Mouse (Mus musculus) neural tube, embryonic 15.5 days (tissue): ENCODE results near the gene Smim12. TPM values are rescaled to one million over a fixed set of nuclear protein-coding genes. Genes with fewer than 3 reads are reported as not detected.
A peak's percentile ranks its signal among the peaks of the same experiment; 100 is the strongest.

Experiments used
- ATAC-seq: fragments of 200-750 bp; cut with Nextera tagmentation; 2 replicates; pipeline ENCODE4 v1.8.0; 2017; ENCODE audit warnings: mild to moderate bottlenecking, moderate TSS enrichment, moderate library complexity; ENCODE audit not compliant: low FRiP score
- H3K27ac ChIP-seq: fragments of 300-500 bp; sonication (generic); replicated peaks from 2 replicates; pipeline ENCODE4 v1.5.1; 2015; ENCODE audit warnings: mild to moderate bottlenecking, inconsistent platforms
- H3K27me3 ChIP-seq: fragments of 300-500 bp; sonication (generic); replicated peaks from 2 replicates; pipeline ENCODE4 v1.6.1; 2015; ENCODE audit warnings: inconsistent platforms
- H3K36me3 ChIP-seq: fragments of 300-500 bp; sonication (generic); 2 replicates; pipeline ENCODE4 v1.6.1; 2015; ENCODE audit warnings: inconsistent platforms
- H3K4me1 ChIP-seq: fragments of 300-500 bp; sonication (generic); 2 replicates; pipeline ENCODE4 v1.6.1; 2015; ENCODE audit warnings: inconsistent platforms
- H3K4me2 ChIP-seq: fragments of 300-500 bp; sonication (generic); 2 replicates; pipeline ENCODE4 v1.6.1; 2015; ENCODE audit warnings: inconsistent platforms, mild to moderate bottlenecking, moderate library complexity
- H3K4me3 ChIP-seq: fragments of 300-500 bp; sonication (generic); replicated peaks from 2 replicates; pipeline ENCODE4 v1.5.1; 2015; ENCODE audit warnings: mild to moderate bottlenecking, inconsistent platforms
- H3K9ac ChIP-seq: fragments of 300-500 bp; sonication (generic); replicated peaks from 2 replicates; pipeline ENCODE4 v1.6.1; 2015; ENCODE audit warnings: mild to moderate bottlenecking, inconsistent platforms
- H3K9me3 ChIP-seq: fragments of 300-500 bp; sonication (generic); replicated peaks from 2 replicates; pipeline ENCODE4 v1.6.1; 2016; ENCODE audit warnings: inconsistent platforms
- WGBS: fragments of 180-500 bp; shearing (Covaris S2); methylation state at CpG from one replicate; pipeline ENCODE4 v1.1.7; 2015; ENCODE audit warnings: mixed read lengths; 5-methylcytosine and 5-hydroxymethylcytosine counted together
- polyA plus RNA-seq: library from polyadenylated mRNA; unstranded; fragments of >200 nt; fragmentation: Nextera tagmentation; extraction: Ambion mirVana; gene quantifications from 2 replicates; pipeline ENCODE4 v1.2.1, GENCODE M21; 2015

Smim12 gene
- polyA plus RNA-seq, 1 experiment from 2014 or later, result 68.9 TPM

DNA sequence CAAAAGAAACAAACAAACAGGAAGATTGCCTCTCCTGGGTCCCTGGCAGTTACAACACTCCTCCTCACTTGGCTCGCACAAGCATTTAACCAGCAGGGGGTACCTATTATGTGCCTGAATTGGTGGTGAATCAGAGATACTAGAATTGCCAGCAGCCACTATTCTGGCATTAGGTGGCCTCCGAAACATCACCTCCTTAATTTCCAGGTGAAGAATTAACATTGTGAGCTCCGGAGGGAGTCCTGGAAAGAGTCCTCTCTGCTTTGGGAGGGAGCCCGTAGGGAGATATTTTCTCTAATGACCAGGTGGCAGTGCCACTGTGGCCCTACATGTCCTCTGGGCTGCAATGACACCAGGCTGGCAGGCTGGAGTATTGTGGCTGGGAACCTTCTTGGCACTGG, 27.3 kb upstream of the Smim12 start:
- peaks cover 14% of the 10 kb centered on the region for H3K27me3 ChIP-seq
- ATAC-seq, result no peak
- H3K27ac ChIP-seq, result no peak overlapping the region
- H3K36me3 ChIP-seq, result no peaks in the 10 kb centered on the region
- 53% methylated on average over 4 of the region's 4 CpGs for WGBS
- peaks cover 5% of the 10 kb centered on the region for H3K4me1 ChIP-seq
- no peak overlapping the region for H3K4me2 ChIP-seq
- no peak overlapping the region for H3K9ac ChIP-seq
- no peaks in the 10 kb centered on the region for H3K9me3 ChIP-seq
- no peak overlapping the region for H3K4me3 ChIP-seq

DNA sequence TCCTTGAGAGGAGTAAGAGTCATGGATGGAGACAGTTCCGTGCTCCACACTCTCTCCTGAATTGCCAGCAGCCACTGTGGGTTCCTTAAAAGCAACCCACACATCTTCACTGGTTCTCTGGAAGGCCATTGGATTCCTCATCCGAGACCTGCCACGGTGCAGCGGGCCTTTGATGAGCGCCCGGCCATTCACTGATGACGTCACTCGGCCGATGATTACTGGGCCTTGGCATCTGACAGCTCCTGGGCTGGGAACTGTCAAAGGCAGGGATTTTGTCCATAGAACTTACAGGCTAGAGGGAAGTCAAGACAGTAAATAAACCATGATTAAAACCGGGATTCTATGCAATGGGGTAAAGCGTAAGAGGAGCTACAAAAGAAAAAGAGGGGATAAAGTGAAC, 26.5 kb upstream of the Smim12 start:
- WGBS, result 62% methylated on average over 11 of the region's 11 CpGs
- H3K4me2 ChIP-seq, result no peak overlapping the region
- H3K27me3 ChIP-seq, result peaks cover 14% of the 10 kb centered on the region
- ATAC-seq, result no peak
- H3K4me1 ChIP-seq, result no peaks in the 10 kb centered on the region
- no peak overlapping the region for H3K4me3 ChIP-seq
- H3K9ac ChIP-seq, result no peak overlapping the region
- no peaks in the 10 kb centered on the region for H3K36me3 ChIP-seq
- H3K27ac ChIP-seq, result no peak overlapping the region
- no peaks in the 10 kb centered on the region for H3K9me3 ChIP-seq

DNA sequence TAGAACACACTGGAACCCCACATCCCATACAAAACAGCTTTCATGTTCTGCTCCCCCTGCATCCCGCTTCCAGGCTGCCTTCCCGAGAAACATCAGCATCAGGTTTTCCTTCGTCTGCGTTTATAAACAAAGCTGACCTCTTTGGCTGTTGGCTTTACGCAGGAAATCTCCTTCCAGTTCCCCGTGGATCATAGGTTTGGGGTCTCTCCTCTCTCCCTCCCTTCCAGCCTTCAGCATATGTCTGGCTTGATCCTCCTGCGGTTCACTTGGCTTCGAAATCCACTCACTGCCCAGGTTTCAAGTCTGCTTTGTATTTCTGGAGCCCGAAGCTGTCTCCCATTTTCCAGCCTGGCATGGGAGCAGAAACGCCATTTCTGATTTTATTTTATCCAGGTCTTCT, 20.3 kb upstream of the Smim12 start:
- ATAC-seq, result no peak
- WGBS, result 48% methylated on average over 10 of the region's 10 CpGs

DNA sequence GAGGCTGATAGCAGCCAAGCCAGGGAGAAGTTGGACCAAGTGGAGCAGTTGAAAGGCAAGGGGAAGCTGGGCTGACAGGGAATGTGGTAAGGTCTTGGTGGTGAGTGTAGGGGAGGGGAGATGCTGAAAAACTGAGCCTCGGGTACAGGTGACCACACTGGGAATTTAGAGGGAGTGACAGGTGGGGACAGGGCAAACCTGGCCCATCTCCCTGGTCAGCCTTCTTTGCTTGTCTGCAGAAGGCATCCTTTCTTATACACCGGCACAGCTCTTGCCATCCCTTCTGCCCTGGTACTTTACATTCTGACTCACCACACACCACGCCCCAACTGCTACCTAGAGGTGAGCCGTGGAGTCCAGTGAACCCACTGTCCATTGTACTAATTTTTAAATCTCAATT, 19.8 kb upstream of the Smim12 start:
- WGBS, result 62% methylated on average over 4 of the region's 4 CpGs
- Histone ChIP-seq H3K27ac (no peak overlapping the region), H3K4me3 (no peak overlapping the region), H3K9me3 (no peaks in the 10 kb centered on the region), H3K27me3 (peaks cover 11% of the 10 kb centered on the region), H3K36me3 (no peaks in the 10 kb centered on the region), H3K9ac (no peak overlapping the region), H3K4me2 (no peak overlapping the region), H3K4me1 (peaks cover 7% of the 10 kb centered on the region; the same call in 1 of the 2 replicates)
- no peak for ATAC-seq

More for the DNA sequence above, 20.3 kb upstream of the Smim12 start:
- Histone ChIP-seq H3K27ac (no peak overlapping the region), H3K4me2 (no peak overlapping the region), H3K9ac (no peak overlapping the region), H3K4me3 (no peak overlapping the region), H3K27me3 (peaks cover 11% of the 10 kb centered on the region), H3K36me3 (no peaks in the 10 kb centered on the region), H3K4me1 (peaks cover 7% of the 10 kb centered on the region; the same call in 1 of the 2 replicates), H3K9me3 (no peaks in the 10 kb centered on the region)

DNA sequence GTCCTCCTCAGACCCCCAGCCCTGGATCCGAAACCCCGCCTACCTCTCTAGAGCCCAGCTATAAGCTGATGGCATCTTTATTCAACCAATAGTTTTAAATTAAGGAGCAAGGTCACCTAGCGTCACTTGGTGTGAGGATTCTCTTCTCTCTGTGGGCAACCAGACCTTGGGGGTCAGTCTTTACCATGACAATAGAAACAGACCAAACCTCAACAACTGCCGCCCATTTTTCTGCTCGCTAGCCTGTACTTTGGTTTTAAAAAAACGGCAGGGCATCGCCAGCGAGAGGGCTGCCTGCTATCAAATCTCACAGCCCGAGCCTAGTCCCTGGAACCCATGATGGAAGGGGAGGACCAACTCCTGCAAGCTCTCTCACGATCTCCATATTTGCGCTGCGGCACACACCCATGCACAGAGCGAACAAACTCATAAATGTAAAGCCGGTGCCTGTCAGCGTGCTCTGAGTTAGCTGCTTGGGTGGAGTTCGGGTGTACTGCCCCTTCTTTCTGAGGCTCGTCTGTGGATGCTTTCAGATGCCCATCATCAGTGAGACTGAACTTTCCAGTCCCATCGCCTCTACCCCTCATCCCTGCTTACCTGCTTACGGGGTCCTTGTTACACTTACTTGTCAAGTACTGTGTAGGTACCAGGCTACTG, 19.0 kb upstream of the Smim12 start:
- no peak for ATAC-seq
- H3K4me2 ChIP-seq, result no peak overlapping the region
- H3K4me3 ChIP-seq, result no peak overlapping the region
- 17% methylated on average over 19 of the region's 19 CpGs for WGBS
- no peak overlapping the region for H3K27ac ChIP-seq
- H3K36me3 ChIP-seq, result no peaks in the 10 kb centered on the region
- no peak overlapping the region for H3K9ac ChIP-seq
- no peaks in the 10 kb centered on the region for H3K9me3 ChIP-seq
- H3K4me1 ChIP-seq, result peaks cover 7% of the 10 kb centered on the region; the same call in 1 of the 2 replicates
- H3K27me3 ChIP-seq, result peaks cover 11% of the 10 kb centered on the region

DNA sequence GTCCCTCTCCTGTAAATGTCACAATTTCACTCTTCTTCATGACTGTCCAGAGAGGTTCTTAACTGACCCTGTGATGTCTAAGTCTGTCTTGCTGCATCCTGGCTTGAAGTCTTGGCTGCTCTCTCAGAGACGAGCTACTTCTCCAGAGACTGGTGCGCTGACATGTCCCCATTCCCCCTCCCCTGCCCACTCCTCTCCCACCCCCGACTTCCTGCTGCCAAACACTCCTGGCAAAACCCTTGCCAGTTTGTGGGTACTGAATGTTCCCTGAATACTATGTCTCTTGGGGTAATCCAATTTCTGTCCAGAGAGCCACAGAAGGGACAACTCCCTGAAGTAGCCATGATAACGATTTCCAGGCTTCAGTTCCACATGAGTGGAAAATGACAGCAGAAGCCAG, 17.5 kb upstream of the Smim12 start:
- no peaks in the 10 kb centered on the region for H3K36me3 ChIP-seq
- no peak overlapping the region for H3K27ac ChIP-seq
- H3K4me2 ChIP-seq, result no peak overlapping the region
- H3K27me3 ChIP-seq, result peaks cover 11% of the 10 kb centered on the region
- H3K9ac ChIP-seq, result no peak overlapping the region
- WGBS, result 37% methylated on average over 4 of the region's 4 CpGs
- no peak for ATAC-seq
- no peak overlapping the region for H3K4me3 ChIP-seq
- H3K9me3 ChIP-seq, result no peaks in the 10 kb centered on the region
- peaks cover 9% of the 10 kb centered on the region; the same call in 1 of the 2 replicates for H3K4me1 ChIP-seq

DNA sequence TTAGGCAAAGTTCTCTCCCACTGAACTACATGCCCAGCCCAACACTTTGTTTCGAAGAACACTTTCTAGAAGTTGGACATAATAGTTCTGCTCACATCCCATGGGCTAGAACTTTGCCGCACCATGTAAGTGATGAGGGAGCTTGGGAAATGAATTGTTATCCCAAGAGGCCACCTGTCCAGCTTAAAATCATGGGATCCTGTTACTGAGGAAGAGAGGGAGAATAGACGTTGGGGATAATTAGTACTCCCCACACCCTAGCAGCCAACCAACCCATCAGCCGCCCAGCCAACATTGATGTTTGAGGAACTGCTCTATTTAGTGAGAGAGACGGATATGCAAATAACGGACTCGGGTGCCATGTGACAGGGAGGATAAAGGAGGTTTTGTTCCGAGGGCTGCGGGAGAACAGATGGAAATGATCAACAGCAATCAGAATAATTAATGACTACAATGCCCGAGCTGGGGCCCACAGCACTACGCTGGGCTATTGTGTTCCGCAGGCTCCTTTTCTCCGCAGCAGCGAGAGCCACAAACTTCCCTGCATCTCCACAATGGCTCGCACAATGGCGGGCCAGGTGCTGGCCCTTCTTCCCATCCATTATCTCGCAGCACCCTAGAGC, 16.4 kb upstream of the Smim12 start:
- H3K9ac ChIP-seq, result no peak overlapping the region
- no peaks in the 10 kb centered on the region for H3K36me3 ChIP-seq
- no peak overlapping the region for H3K4me2 ChIP-seq
- WGBS, result 14% methylated on average over 17 of the region's 17 CpGs
- peaks cover 11% of the 10 kb centered on the region for H3K27me3 ChIP-seq
- H3K4me1 ChIP-seq, result peaks cover 20% of the 10 kb centered on the region
- H3K27ac ChIP-seq, result no peak overlapping the region
- no peaks in the 10 kb centered on the region for H3K9me3 ChIP-seq
- H3K4me3 ChIP-seq, result no peak overlapping the region
- ATAC-seq, result no peak

DNA sequence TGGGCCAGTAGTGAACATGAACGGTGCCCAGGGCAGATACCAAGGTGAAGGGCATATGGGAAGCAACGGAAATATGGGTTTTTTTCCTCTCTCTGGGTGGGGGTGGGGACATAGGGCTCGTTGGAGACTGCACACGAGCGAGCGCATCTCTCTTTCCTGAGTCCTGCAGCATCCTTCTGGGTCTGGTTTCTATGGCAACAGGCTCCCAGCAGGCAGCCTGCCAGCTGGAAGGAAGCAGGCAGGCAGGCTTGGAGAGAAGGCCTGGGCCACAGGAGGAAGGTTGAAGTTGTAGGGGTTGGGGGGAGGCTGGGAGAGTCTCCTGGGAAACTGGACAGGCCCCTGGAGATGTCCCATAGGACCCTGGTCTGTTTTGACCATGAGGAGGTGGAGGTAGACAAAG, 11.6 kb upstream of the Smim12 start:
- peaks cover 47% of the 10 kb centered on the region for H3K4me1 ChIP-seq
- H3K27me3 ChIP-seq, result no peaks in the 10 kb centered on the region
- H3K4me3 ChIP-seq, result no peak overlapping the region
- H3K9ac ChIP-seq, result no peak overlapping the region
- peak overlapping the region; percentile 81 for H3K27ac ChIP-seq
- ATAC-seq, result peak; percentile 69
- WGBS, result 8% methylated on average over 6 of the region's 6 CpGs
- H3K4me2 ChIP-seq, result peak overlapping the region; percentile 40
- no peaks in the 10 kb centered on the region for H3K36me3 ChIP-seq
- no peaks in the 10 kb centered on the region for H3K9me3 ChIP-seq

DNA sequence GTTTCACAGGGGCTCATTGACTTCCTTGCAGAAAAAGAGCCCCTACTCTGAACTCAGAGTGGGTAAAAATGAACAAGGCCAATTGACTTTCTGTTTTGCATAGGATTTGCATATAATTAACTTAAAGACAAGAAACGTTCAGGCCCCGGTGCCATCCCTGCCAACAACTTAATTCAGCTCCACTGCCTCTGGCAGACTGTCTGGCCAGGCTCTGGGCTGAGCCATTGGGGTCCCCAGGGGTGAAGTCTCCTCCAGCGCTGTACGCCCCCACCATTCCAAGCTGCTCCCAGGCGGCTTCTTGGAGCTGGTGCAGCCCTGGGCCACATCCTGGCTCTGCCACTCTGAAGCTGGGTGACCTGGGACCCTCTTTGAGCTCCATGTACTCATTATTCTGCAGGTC, 11.0 kb upstream of the Smim12 start:
- Histone ChIP-seq H3K9ac (no peak overlapping the region), H3K4me1 (peaks cover 42% of the 10 kb centered on the region), H3K9me3 (no peaks in the 10 kb centered on the region), H3K36me3 (no peaks in the 10 kb centered on the region), H3K4me3 (no peak overlapping the region), H3K27me3 (no peaks in the 10 kb centered on the region), H3K4me2 (peak overlapping the region; percentile 40), H3K27ac (peak overlapping the region; percentile 81)
- 22% methylated on average over 5 of the region's 5 CpGs for WGBS
- peak; percentile 64 for ATAC-seq

DNA sequence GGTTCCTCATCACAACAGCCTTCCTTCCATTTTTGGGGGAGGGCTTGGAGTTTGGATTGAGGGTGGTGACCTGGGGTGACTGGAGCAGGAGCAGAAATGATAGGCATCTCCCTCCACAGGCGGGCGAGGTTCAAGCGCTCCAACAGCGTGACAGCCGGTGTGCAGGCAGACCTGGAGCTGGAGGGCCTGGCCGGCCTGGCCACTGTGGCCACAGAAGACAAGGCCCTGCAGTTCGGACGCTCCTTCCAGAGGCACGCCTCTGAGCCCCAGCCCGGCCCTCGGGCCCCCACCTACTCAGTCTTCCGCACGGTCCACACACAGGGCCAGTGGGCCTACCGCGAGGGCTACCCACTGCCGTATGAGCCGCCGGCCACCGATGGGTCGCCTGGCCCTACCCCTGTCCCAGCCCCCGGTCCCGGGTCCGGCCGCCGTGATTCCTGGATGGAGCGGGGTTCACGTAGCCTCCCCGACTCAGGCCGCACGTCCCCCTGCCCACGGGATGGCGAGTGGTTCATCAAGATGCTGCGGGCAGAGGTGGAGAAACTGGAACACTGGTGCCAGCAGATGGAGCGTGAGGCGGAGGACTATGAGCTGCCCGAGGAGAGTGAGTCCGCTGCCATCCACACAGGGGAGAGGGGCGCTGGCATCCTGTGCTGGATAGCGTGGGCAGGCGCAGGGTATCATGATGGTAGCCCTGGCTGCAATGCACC, 10.0 kb upstream of the Smim12 start:
- peak overlapping the region; percentile 81 for H3K27ac ChIP-seq
- WGBS, result 90% methylated on average over 39 of the region's 40 CpGs

DNA sequence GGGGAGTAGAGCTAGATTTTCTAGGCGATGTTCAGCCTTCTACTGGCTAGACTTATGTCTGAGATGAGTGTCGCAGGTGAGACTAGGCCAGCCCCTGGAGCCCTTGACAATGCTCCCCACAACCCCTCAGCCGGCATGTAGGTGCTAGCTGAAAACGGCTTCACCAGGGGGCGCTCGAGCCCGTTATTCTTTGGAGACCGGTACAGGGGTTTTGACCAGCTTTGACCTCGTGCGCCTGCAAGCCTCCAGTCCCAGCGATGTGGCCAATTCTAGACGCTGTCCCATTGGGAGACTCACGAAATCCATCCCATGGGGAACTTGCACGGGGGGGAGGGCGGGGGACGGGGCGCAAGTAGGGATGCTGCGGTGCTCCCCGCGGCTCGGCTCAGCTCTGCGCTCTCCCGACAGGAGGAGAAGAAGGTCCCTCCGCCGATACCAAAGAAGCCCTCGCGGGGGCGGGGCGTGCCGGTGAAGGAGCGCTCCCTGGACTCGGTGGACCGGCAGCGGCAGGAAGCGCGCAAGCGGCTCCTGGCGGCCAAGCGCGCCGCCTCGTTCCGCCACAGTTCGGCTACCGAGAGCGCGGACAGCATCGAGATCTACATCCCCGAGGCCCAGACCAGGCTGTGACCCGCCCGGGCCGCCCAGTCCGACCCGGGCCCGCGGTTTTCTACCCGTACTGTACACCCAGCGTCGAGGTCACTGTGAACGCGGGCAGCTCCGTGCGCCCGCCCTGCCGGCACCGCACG, 7.7 kb upstream of the Smim12 start:
- peak overlapping the region; percentile 97 for H3K4me2 ChIP-seq
- peak overlapping the region; percentile 87 for H3K27ac ChIP-seq
- H3K27me3 ChIP-seq, result no peaks in the 10 kb centered on the region
- H3K4me1 ChIP-seq, result peaks cover 40% of the 10 kb centered on the region
- WGBS, result under 1% methylated on average over 57 of the region's 67 CpGs
- peak; percentile 65; the same call in 1 of the 2 replicates for ATAC-seq
- no peaks in the 10 kb centered on the region for H3K36me3 ChIP-seq
- peak overlapping the region; percentile 62 for H3K9ac ChIP-seq
- H3K9me3 ChIP-seq, result no peaks in the 10 kb centered on the region
- H3K4me3 ChIP-seq, result peak overlapping the region; percentile 50

More for the DNA sequence above, 10.0 kb upstream of the Smim12 start:
- H3K4me2 ChIP-seq, result no peak overlapping the region
- ATAC-seq, result no peak
- no peaks in the 10 kb centered on the region for H3K9me3 ChIP-seq
- no peaks in the 10 kb centered on the region for H3K27me3 ChIP-seq
- H3K9ac ChIP-seq, result no peak overlapping the region
- peaks cover 40% of the 10 kb centered on the region for H3K4me1 ChIP-seq
- H3K4me3 ChIP-seq, result no peak overlapping the region
- no peaks in the 10 kb centered on the region for H3K36me3 ChIP-seq
